Mouse (Mus musculus) forebrain, embryonic 11.5 days (tissue): ENCODE data around the gene Tmem29. TPM values are rescaled to one million over a fixed set of nuclear protein-coding genes. Genes with fewer than 3 reads are reported as not detected.

Experiments
- polyA plus RNA-seq: library from polyadenylated mRNA; unstranded; fragments of >200 nt; fragmentation: Nextera tagmentation; extraction: Ambion mirVana; gene quantifications from 2 replicates; pipeline ENCODE4 v1.2.1, GENCODE M21; 2014

Gene Tmem29
- polyA plus RNA-seq, 1 experiment from 2014 or later = 39.9 TPM

Other genes starting within 250 kb of the Tmem29 start
- 59.2 and 61.2 TPM in 2 replicates for gene Alas2, start 88.2 kb upstream of the Tmem29 start, polyA plus RNA-seq
- 8.4 and 9.0 TPM in 2 replicates for gene Pfkfb1, start 129.1 kb upstream of the Tmem29 start, polyA plus RNA-seq
- gene Apex2, start 130.7 kb upstream of the Tmem29 start, polyA plus RNA-seq = 25.0 and 28.2 TPM in 2 replicates
- gene Tro, start 198.4 kb upstream of the Tmem29 start, polyA plus RNA-seq = 45.6 and 46.5 TPM in 2 replicates